Mouse (Mus musculus) R1 (cell line): ENCODE data around the gene Zfp644.
"Not testable (repeated sequence)": the region's sequence is repeated elsewhere in the genome, so short reads cannot be mapped to it uniquely, and the experiment has no call there.

Experiments
- DNase-seq: peaks from one replicate; pipeline ENCODE4 v3.0.0-alpha.2; 2018; ENCODE audit warnings: low read depth, low spot score

The Zfp644 gene

GRCm38 (mm10) chr5:106696396-106697337 lies at the start of gene Zfp644:
TSS of gene Zfp644 (minus strand) at chr5:106697287.
- DNase-seq = peak; percentile 93

GRCm38 (mm10) chr5:106739716-106740115 lies 42.6 kb upstream of the Zfp644 start:
- DNase-seq = no peak

GRCm38 (mm10) chr5:106723487-106723886 lies 26.4 kb upstream of the Zfp644 start:
- no peak for DNase-seq

DNA sequence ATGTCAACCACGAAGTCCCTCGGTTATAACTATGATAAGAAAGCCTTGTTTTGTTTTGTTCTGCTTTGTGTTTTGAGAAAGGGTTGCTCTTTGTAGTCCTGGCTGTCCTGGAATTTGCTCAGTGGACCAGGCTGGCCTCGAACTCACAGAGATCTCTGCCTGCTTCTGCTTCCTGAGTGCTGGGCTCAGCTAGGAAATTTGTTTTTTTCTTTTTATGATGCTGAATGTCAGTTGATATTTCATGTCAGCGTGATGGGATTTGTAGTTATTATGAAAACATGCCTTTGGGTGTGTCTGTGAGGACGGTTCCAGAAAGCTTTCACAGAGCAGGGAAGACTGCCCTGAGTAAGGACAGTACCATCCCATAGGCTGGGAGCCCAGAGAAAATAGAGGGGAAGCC lies 25.7 kb upstream of the Zfp644 start:
- DNase-seq = no peak

DNA sequence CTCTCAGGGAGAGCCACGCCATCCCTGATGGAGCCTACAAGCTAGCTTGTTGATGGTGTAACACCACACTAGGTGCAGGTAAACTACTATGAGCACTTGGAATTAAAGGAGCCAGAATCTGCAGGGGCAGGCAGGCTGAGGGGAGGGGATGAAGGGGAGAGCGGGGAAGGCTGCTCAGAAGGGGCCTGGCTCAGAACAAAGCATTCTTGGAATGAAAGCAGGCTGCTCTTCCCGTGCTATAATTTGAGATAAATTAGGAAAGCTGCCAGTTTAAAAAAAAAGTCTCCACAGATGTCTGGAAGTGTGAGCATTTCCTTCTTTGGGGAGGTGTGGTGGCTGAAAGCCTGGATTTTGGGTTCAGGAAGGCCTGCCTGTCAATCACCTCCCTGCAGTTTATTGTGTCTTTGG lies 14.8 kb upstream of the Zfp644 start:
- no peak for DNase-seq

DNA sequence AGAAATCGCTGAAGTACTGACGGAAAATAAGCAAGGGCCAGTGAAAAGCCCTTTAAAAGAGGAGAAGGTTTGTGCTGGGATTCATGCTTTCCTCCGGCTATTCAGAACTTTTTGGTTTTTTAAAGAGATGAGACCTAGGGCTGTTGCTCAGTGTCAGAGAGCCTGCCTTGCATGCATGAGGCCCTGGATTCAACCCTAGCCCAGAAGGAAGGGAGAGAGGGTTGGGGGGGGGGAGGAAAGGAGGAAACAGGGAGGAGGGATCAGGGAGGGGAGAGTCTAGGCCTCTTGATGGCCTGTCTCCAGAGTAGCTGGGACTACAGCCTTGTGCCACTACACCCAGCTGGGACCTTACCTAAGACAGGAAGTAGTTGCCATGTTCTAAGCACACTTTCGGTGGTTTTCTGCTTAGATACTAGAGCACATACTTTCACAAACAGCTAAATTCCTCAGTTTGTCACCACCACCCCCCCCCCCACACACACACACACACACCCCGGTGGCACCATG lies 14.2 kb upstream of the Zfp644 start:
- no peak for DNase-seq

- no peak for DNase-seq
Measured at GRCm38 (mm10) chr5:106710611-106711010, 13.5 kb upstream of the Zfp644 start.

GRCm38 (mm10) chr5:106710085-106710409 lies 13.0 kb upstream of the Zfp644 start:
- DNase-seq = no peak

DNA sequence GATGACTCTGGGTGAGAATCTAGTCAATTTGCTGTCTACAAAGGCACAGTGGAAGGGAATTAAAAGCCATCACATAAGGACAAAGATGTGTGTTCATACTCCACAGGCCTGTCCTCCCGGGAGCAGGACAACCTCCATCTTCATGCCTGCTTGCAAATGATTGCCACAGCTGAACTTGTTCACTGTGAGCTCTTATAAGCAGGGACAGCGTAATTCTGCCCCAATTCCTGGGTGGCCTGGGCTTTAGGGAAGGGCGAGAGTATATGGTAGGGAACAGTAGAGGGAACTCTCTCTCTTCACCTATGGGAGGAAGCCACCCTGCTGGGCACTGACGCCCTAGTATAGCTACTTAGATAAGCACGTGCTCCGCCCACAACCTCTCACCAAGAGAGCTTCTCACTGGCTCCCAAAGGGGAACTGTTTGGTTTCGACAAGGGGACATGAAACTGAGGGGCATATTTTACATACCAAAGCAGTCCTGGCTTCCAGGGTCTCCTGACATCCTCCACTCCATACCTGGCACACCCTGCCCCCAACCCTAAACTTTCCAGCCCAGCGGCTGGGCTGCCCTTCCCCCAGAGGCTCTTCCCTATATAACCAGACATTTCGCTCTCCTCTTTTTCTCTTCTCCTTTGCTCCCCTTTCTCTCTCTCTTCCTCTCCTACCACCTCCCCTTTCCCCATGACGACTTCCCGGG lies 12.4 kb upstream of the Zfp644 start:
- no peak for DNase-seq

GRCm38 (mm10) chr5:106706363-106706762 lies 9.3 kb upstream of the Zfp644 start:
- no peak for DNase-seq

GRCm38 (mm10) chr5:106705162-106705561 lies 8.1 kb upstream of the Zfp644 start:
- DNase-seq = no peak

GRCm38 (mm10) chr5:106695681-106696395 lies 1.2 kb downstream of the Zfp644 start:
- peak; percentile 77 for DNase-seq

- DNase-seq = no peak
Measured at GRCm38 (mm10) chr5:106695141-106695540, 1.9 kb downstream of the Zfp644 start.

DNA sequence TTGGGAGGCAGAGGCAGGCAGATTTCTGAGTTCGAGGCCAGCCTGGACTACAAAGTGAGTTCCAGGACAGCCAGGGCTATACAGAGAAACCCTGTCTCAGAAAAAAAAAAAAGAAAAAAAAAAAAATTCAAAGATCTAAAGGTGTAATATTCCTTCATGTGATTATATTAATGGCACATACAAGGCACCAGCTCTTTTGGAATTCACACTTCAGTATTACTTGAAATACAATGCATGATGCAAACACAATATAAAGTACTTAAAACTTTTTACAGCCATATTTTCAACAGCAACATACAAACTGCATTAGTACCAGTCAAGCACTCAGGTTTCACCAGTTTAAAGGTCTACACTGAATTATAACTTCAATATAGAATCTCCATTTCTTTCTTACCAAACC lies 2.4 kb downstream of the Zfp644 start:
- no peak for DNase-seq

GRCm38 (mm10) chr5:106693034-106693433 lies 4.1 kb downstream of the Zfp644 start:
- peak; percentile 57 for DNase-seq

- DNase-seq = no peak
Measured at GRCm38 (mm10) chr5:106680636-106681458, 16.2 kb downstream of the Zfp644 start.

DNA sequence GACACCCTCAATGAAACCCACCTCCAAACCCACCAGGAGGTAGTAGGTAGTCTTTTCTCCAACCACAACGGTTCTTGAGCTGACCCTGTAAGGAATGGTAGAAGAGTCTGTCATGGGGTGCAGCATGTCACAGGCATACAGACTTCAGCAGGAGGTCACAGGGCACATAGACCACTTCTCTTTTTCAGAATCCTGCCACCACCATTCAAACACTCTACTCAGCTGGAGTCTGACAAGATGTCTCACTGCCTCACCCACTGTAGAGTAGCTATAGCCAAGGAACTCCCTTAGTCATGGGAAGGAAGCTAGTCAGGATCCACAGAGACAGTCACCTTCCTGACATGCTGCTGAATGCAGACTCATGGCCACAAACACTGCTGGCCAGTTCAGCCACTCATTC lies 17.4 kb downstream of the Zfp644 start:
- no peak for DNase-seq

GRCm38 (mm10) chr5:106678823-106679222 lies 18.3 kb downstream of the Zfp644 start:
- DNase-seq = not testable (repeated sequence)

GRCm38 (mm10) chr5:106676784-106677183 lies 20.3 kb downstream of the Zfp644 start:
- DNase-seq = no peak

- DNase-seq = no peak
Measured at GRCm38 (mm10) chr5:106672597-106672996, 24.5 kb downstream of the Zfp644 start.

DNA sequence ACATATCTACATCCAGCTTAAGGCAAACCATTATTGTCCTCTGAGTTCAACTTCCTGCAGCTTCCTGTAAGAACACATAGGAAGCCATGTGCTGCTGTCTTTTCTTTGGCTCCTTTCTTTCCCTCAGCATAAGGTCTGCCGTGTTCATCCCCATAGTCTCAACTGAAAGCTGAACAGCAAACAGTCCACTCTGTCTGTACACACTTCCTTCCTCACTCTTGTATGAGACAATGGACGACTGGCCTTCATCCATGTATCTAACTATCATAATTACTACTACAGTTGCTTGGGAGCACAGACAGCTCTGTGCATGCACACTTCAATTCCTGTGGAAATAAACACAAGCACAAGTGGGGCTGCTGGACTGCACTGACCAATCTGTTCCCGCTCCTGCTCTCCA lies 25.2 kb downstream of the Zfp644 start:
- DNase-seq = no peak
